In genomic region chr12:40484224-40484623, GRCm38 (mm10) we compare ENCODE assay signal across 11 mouse cellular contexts. TPM values are rescaled to one million over a fixed set of nuclear protein-coding genes. Genes with fewer than 3 reads are reported as not detected.
DNase-seq lines count a peak whose midpoint lies in the region; ATAC-seq and TF ChIP-seq lines count a peak whose summit lies in the region.
"Had no signal": no experiment of that assay in that cellular context is flagged by ENCODE, and none has a peak within 500 bp of the region (broad histone marks: within the 10 kb centered on the region; RNA-seq: fewer than 3 reads in every experiment).

No protein-coding gene starts in this region.

- no peak for TF ChIP-seq CTCF in lung, adult 2 months (IDR thresholded peaks at IDR 0.05; ENCODE audit: insufficient read depth, low read length)

- no peak for DNase-seq in hindbrain, embryonic 14.5 days (ENCODE audit: low spot score)
- DNase-seq in hindbrain, embryonic 11.5 days (ENCODE audit: low spot score): no peak
- DNase-seq in lung, adult 2 months: no peak
- no peak for DNase-seq in midbrain, embryonic 11.5 days (ENCODE audit: low spot score, missing footprints)
- no peak for DNase-seq in thymus, postnatal 25 days
- DNase-seq in gastrocnemius, postnatal 25 days: no peak
- DNase-seq: thymus, postnatal 14 days had no signal

- peak; percentile 35; the same call in 1 of the 2 replicates for ATAC-seq in hindbrain, embryonic 14.5 days (ENCODE audit: low FRiP score)
- no peak for ATAC-seq in hindbrain, embryonic 11.5 days (ENCODE audit: low FRiP score)
- 0 out of 2 replicates have a peak, but pooled peaks have one; percentile 62 for ATAC-seq in lung, embryonic 16.5 days (ENCODE audit: low read depth)
- peak; percentile 46 for ATAC-seq in forebrain, embryonic 15.5 days (replicated peaks)
- ATAC-seq in midbrain, embryonic 11.5 days (ENCODE audit: low FRiP score): peak; percentile 26; the same call in 1 of the 2 replicates

- no peak for TF ChIP-seq POLR2A in lung, adult 2 months (IDR thresholded peaks at IDR 0.05; ENCODE audit: borderline replicate concordance, extremely low read depth, low read depth, low read length)

- H3K27ac ChIP-seq in hindbrain, embryonic 14.5 days: no peak overlapping the region
- no peak overlapping the region for H3K27ac ChIP-seq in hindbrain, embryonic 11.5 days (ENCODE audit: low read depth, low read length)
- H3K27ac ChIP-seq in lung, embryonic 16.5 days (ENCODE audit: low read length): peak overlapping the region; percentile 39; the same call in 1 of the 2 replicates
- H3K27ac ChIP-seq in forebrain, embryonic 15.5 days (replicated peaks): no peak overlapping the region; the same call in 1 of the 2 replicates
- H3K27ac ChIP-seq in midbrain, embryonic 11.5 days (ENCODE audit: low read depth, low read length): no peak overlapping the region
- H3K27ac ChIP-seq: kidney, postnatal 0 days; limb, embryonic 13.5 days had no signal

- H3K27me3 ChIP-seq in hindbrain, embryonic 14.5 days (ENCODE audit: control insufficient read depth, insufficient read depth, low read length): no peaks in the 10 kb centered on the region
- H3K27me3 ChIP-seq in hindbrain, embryonic 11.5 days (ENCODE audit: control insufficient read depth, insufficient read depth, low read length): no peaks in the 10 kb centered on the region
- no peaks in the 10 kb centered on the region for H3K27me3 ChIP-seq in lung, embryonic 16.5 days (ENCODE audit: control insufficient read depth, insufficient read depth, low read depth, low read length)
- H3K27me3 ChIP-seq in forebrain, embryonic 15.5 days: no peaks in the 10 kb centered on the region
- H3K27me3 ChIP-seq in midbrain, embryonic 11.5 days (ENCODE audit: control insufficient read depth, insufficient read depth, low read length): no peaks in the 10 kb centered on the region

- 24% methylated on average over 3 of the region's 3 CpGs for WGBS in hindbrain, embryonic 14.5 days
- 27% methylated on average over 3 of the region's 3 CpGs for WGBS in hindbrain, embryonic 11.5 days
- 4% methylated on average over 3 of the region's 3 CpGs for WGBS in lung, embryonic 16.5 days
- WGBS in lung, adult 2 months: 9% methylated on average over 3 of the region's 3 CpGs
- WGBS in forebrain, embryonic 15.5 days: 9% methylated on average over 3 of the region's 3 CpGs
- 4% methylated on average over 3 of the region's 3 CpGs for WGBS in midbrain, embryonic 11.5 days

- H3K4me3 ChIP-seq in hindbrain, embryonic 14.5 days (replicated peaks; ENCODE audit: low read length): no peak overlapping the region
- H3K4me3 ChIP-seq in hindbrain, embryonic 11.5 days (ENCODE audit: low read depth, low read length): no peak overlapping the region
- no peak overlapping the region for H3K4me3 ChIP-seq in lung, embryonic 16.5 days (ENCODE audit: low read length)
- H3K4me3 ChIP-seq in lung, adult 2 months (replicated peaks; ENCODE audit: extremely low read depth, low read depth, low read length): no peak overlapping the region
- H3K4me3 ChIP-seq in forebrain, embryonic 15.5 days: no peak overlapping the region
- H3K4me3 ChIP-seq in midbrain, embryonic 11.5 days (ENCODE audit: low read depth, low read length): no peak overlapping the region
- H3K4me3 ChIP-seq: limb, embryonic 13.5 days had no signal

- H3K36me3 ChIP-seq in hindbrain, embryonic 14.5 days (replicated peaks; ENCODE audit: control insufficient read depth, insufficient read depth): no peaks in the 10 kb centered on the region
- H3K36me3 ChIP-seq in hindbrain, embryonic 11.5 days (ENCODE audit: control insufficient read depth, insufficient read depth, low read length): no peaks in the 10 kb centered on the region
- no peaks in the 10 kb centered on the region for H3K36me3 ChIP-seq in lung, embryonic 16.5 days (ENCODE audit: control insufficient read depth, insufficient read depth, low read length)
- no peaks in the 10 kb centered on the region for H3K36me3 ChIP-seq in forebrain, embryonic 15.5 days
- no peaks in the 10 kb centered on the region for H3K36me3 ChIP-seq in midbrain, embryonic 11.5 days (ENCODE audit: control insufficient read depth, insufficient read depth, low read length)
- H3K36me3 ChIP-seq: limb, embryonic 13.5 days had no signal

- H3K4me1 ChIP-seq in hindbrain, embryonic 14.5 days (replicated peaks; ENCODE audit: control insufficient read depth, insufficient read depth, low read length): peaks cover 24% of the 10 kb centered on the region
- H3K4me1 ChIP-seq in hindbrain, embryonic 11.5 days (replicated peaks; ENCODE audit: control insufficient read depth, insufficient read depth, low read length): no peaks in the 10 kb centered on the region
- H3K4me1 ChIP-seq in lung, embryonic 16.5 days (replicated peaks; ENCODE audit: control insufficient read depth, insufficient read depth, low read length): peaks cover 22% of the 10 kb centered on the region
- peaks cover 12% of the 10 kb centered on the region for H3K4me1 ChIP-seq in lung, adult 2 months (ENCODE audit: control insufficient read depth, insufficient read depth, low read length)
- H3K4me1 ChIP-seq in forebrain, embryonic 15.5 days: peaks cover 16% of the 10 kb centered on the region
- peaks cover 20% of the 10 kb centered on the region for H3K4me1 ChIP-seq in midbrain, embryonic 11.5 days (ENCODE audit: control insufficient read depth, insufficient read depth, low read length)

- H3K4me2 ChIP-seq in hindbrain, embryonic 14.5 days (replicated peaks): no peak overlapping the region
- no peak overlapping the region for H3K4me2 ChIP-seq in hindbrain, embryonic 11.5 days (replicated peaks; ENCODE audit: low read depth, low read length)
- H3K4me2 ChIP-seq in lung, embryonic 16.5 days (ENCODE audit: low read depth, low read length): no peak overlapping the region
- H3K4me2 ChIP-seq in forebrain, embryonic 15.5 days (replicated peaks): no peak overlapping the region
- H3K4me2 ChIP-seq in midbrain, embryonic 11.5 days: no peak overlapping the region
- H3K4me2 ChIP-seq: limb, embryonic 13.5 days had no signal

- no peaks in the 10 kb centered on the region for H3K9me3 ChIP-seq in hindbrain, embryonic 14.5 days (ENCODE audit: control insufficient read depth, low read length)
- no peaks in the 10 kb centered on the region for H3K9me3 ChIP-seq in hindbrain, embryonic 11.5 days (ENCODE audit: control insufficient read depth, low read length)
- H3K9me3 ChIP-seq in lung, embryonic 16.5 days (ENCODE audit: control insufficient read depth, low read length): no peaks in the 10 kb centered on the region
- no peaks in the 10 kb centered on the region for H3K9me3 ChIP-seq in forebrain, embryonic 15.5 days
- no peaks in the 10 kb centered on the region for H3K9me3 ChIP-seq in midbrain, embryonic 11.5 days (ENCODE audit: control insufficient read depth, low read length)
- H3K9me3 ChIP-seq: limb, embryonic 13.5 days had no signal

- H3K9ac ChIP-seq in hindbrain, embryonic 14.5 days: no peak overlapping the region
- H3K9ac ChIP-seq in hindbrain, embryonic 11.5 days (ENCODE audit: low read depth, low read length): no peak overlapping the region
- no peak overlapping the region for H3K9ac ChIP-seq in lung, embryonic 16.5 days (ENCODE audit: low read length)
- H3K9ac ChIP-seq in forebrain, embryonic 15.5 days (replicated peaks): no peak overlapping the region
- no peak overlapping the region for H3K9ac ChIP-seq in midbrain, embryonic 11.5 days (ENCODE audit: low read length)
- H3K9ac ChIP-seq: limb, embryonic 13.5 days had no signal

RNA-seq across cellular contexts. Expression of gene Dock4, which starts 38.5 kb away (rescaled TPM):
- polyA plus RNA-seq in hindbrain, embryonic 14.5 days (2014; fragmentation: Nextera tagmentation; extraction: Ambion mirVana): 28.1 and 34.1 TPM in 2 replicates
- polyA plus RNA-seq in hindbrain, embryonic 11.5 days (2014; fragmentation: Nextera tagmentation; extraction: Ambion mirVana): 19.8 and 29.4 TPM in 2 replicates
- polyA plus RNA-seq in lung, embryonic 16.5 days (2015; fragmentation: Nextera tagmentation; extraction: Ambion mirVana): 28.4 and 32.9 TPM in 2 replicates
- 19.7 and 21.9 TPM in 2 replicates for polyA plus RNA-seq in lung, adult 2 months (2012; rRNA removed)
- polyA plus RNA-seq in forebrain, embryonic 15.5 days (2015; fragmentation: Nextera tagmentation; extraction: Ambion mirVana): 30.1 and 31.9 TPM in 2 replicates
- polyA plus RNA-seq in midbrain, embryonic 11.5 days (2014; fragmentation: Nextera tagmentation; extraction: Ambion mirVana): 10.2 and 12.6 TPM in 2 replicates
- 10 to 100 TPM; 10.9 to 13.3 TPM for total RNA-seq in gastrocnemius, postnatal 25 days (2021)

RNA-seq across cellular contexts. Expression of gene Zfp277, which starts 38.5 kb away (rescaled TPM):
- polyA plus RNA-seq in hindbrain, embryonic 14.5 days (2014; fragmentation: Nextera tagmentation; extraction: Ambion mirVana): 31.8 and 37.4 TPM in 2 replicates
- polyA plus RNA-seq in hindbrain, embryonic 11.5 days (2014; fragmentation: Nextera tagmentation; extraction: Ambion mirVana): 42.3 and 46.2 TPM in 2 replicates
- polyA plus RNA-seq in lung, embryonic 16.5 days (2015; fragmentation: Nextera tagmentation; extraction: Ambion mirVana): 42.3 and 42.8 TPM in 2 replicates
- polyA plus RNA-seq in lung, adult 2 months (2012; rRNA removed): 3.5 and 6.1 TPM in 2 replicates
- polyA plus RNA-seq in forebrain, embryonic 15.5 days (2015; fragmentation: Nextera tagmentation; extraction: Ambion mirVana): 26.9 and 27.5 TPM in 2 replicates
- 40.0 and 43.7 TPM in 2 replicates for polyA plus RNA-seq in midbrain, embryonic 11.5 days (2014; fragmentation: Nextera tagmentation; extraction: Ambion mirVana)
- total RNA-seq in gastrocnemius, postnatal 25 days (2021): 1 to 10 TPM; 6.9 to 8.2 TPM
